Mouse (Mus musculus): ENCODE measurements around the gene Cga.
A peak's percentile ranks its signal among the peaks of the same experiment; 100 is the strongest.
"Not testable (repeated sequence)": the region's sequence is repeated elsewhere in the genome, so short reads cannot be mapped to it uniquely, and the experiment has no call there.

Cga gene

GRCm38 (mm10) chr4:34889812-34890185 lies 3.8 kb upstream of the Cga start:
- DNase-seq (ENCODE audit: low read depth, low spot score), result no peak

GRCm38 (mm10) chr4:34898497-34898896 lies 4.9 kb downstream of the Cga start:
- no peak for DNase-seq (ENCODE audit: low read depth, low spot score)

- DNase-seq (ENCODE audit: low read depth, low spot score), result no peak
Measured at GRCm38 (mm10) chr4:34899322-34899721, 5.7 kb downstream of the Cga start.

GRCm38 (mm10) chr4:34900155-34900554 lies 6.6 kb downstream of the Cga start:
- DNase-seq (ENCODE audit: low read depth, low spot score), result no peak

GRCm38 (mm10) chr4:34901166-34901565 lies 7.6 kb downstream of the Cga start:
- no peak for DNase-seq (ENCODE audit: low read depth, low spot score)

- not testable (repeated sequence) for DNase-seq (ENCODE audit: low read depth, low spot score)
Measured at GRCm38 (mm10) chr4:34901582-34901981, 8.0 kb downstream of the Cga start.

GRCm38 (mm10) chr4:34905396-34905795 lies 11.8 kb downstream of the Cga start:
- peak; percentile 45 for DNase-seq (ENCODE audit: low read depth, low spot score)

- no peak for DNase-seq (ENCODE audit: low read depth, low spot score)
Measured at GRCm38 (mm10) chr4:34906151-34906550, 12.6 kb downstream of the Cga start.

- no peak for DNase-seq (ENCODE audit: low read depth, low spot score)
Measured at GRCm38 (mm10) chr4:34907026-34907425, 13.4 kb downstream of the Cga start.

- DNase-seq (ENCODE audit: low read depth, low spot score), result no peak
Measured at GRCm38 (mm10) chr4:34908127-34908526, 14.5 kb downstream of the Cga start.

- no peak for DNase-seq (ENCODE audit: low read depth, low spot score)
Measured at GRCm38 (mm10) chr4:34911401-34911800, 17.8 kb downstream of the Cga start.

GRCm38 (mm10) chr4:34912171-34912570 lies 18.6 kb downstream of the Cga start:
- no peak for DNase-seq (ENCODE audit: low read depth, low spot score)

- no peak for DNase-seq (ENCODE audit: low read depth, low spot score)
Measured at GRCm38 (mm10) chr4:34917400-34917799, 23.8 kb downstream of the Cga start.

- DNase-seq (ENCODE audit: low read depth, low spot score), result peak; percentile 50
Measured at GRCm38 (mm10) chr4:34922177-34922870, 28.7 kb downstream of the Cga start.

- DNase-seq (ENCODE audit: low read depth, low spot score), result not testable (repeated sequence)
Measured at GRCm38 (mm10) chr4:34928386-34928785, 34.8 kb downstream of the Cga start.

GRCm38 (mm10) chr4:34941046-34941445 lies 47.5 kb downstream of the Cga start:
- no peak for DNase-seq (ENCODE audit: low read depth, low spot score)

- no peak for DNase-seq (ENCODE audit: low read depth, low spot score)
Measured at GRCm38 (mm10) chr4:34947181-34947580, 53.6 kb downstream of the Cga start.

GRCm38 (mm10) chr4:34953716-34954115 lies 60.1 kb downstream of the Cga start:
- no peak for DNase-seq (ENCODE audit: low read depth, low spot score)
